ENCODE assay signal across 10 mouse cellular contexts in genomic region chr14:18284581-18284980, GRCm38 (mm10). TPM values are rescaled to one million over a fixed set of nuclear protein-coding genes. Genes with fewer than 3 reads are reported as not detected.
DNase-seq lines count a peak whose midpoint lies in the region; ATAC-seq and TF ChIP-seq lines count a peak whose summit lies in the region.
"Had no signal": no experiment of that assay in that cellular context is flagged by ENCODE, and none has a peak within 500 bp of the region (broad histone marks: within the 10 kb centered on the region; RNA-seq: fewer than 3 reads in every experiment).

No protein-coding gene starts in this region.

- H3K4me3 ChIP-seq in forebrain, embryonic 13.5 days = no peak overlapping the region
- no peak overlapping the region for H3K4me3 ChIP-seq in forebrain, embryonic 10.5 days
- H3K4me3 ChIP-seq in left cerebral cortex, adult 2 months = no peak overlapping the region
- no peak overlapping the region for H3K4me3 ChIP-seq in E14TG2a.4 (replicated peaks; ENCODE audit: low read length)
- H3K4me3 ChIP-seq: embryonic facial prominence, embryonic 13.5 days; limb, embryonic 12.5 days had no signal

- no peaks in the 10 kb centered on the region for H3K27me3 ChIP-seq in forebrain, embryonic 13.5 days
- no peaks in the 10 kb centered on the region for H3K27me3 ChIP-seq in forebrain, embryonic 10.5 days (ENCODE audit: poor library complexity, severe bottlenecking)
- no peaks in the 10 kb centered on the region for H3K27me3 ChIP-seq in E14TG2a.4 (ENCODE audit: insufficient read depth, low read length)
- H3K27me3 ChIP-seq: embryonic facial prominence, embryonic 13.5 days; limb, embryonic 12.5 days had no signal

- 93% methylated on average over 2 of the region's 2 CpGs for WGBS in forebrain, embryonic 13.5 days
- 86% methylated on average over 2 of the region's 2 CpGs for WGBS in forebrain, embryonic 10.5 days

- H3K36me3 ChIP-seq in forebrain, embryonic 13.5 days (ENCODE audit: poor library complexity, severe bottlenecking) = peaks cover 17% of the 10 kb centered on the region
- peaks cover 47% of the 10 kb centered on the region for H3K36me3 ChIP-seq in forebrain, embryonic 10.5 days (replicated peaks)
- H3K36me3 ChIP-seq in E14TG2a.4 (ENCODE audit: insufficient read depth, low read length) = peaks cover 16% of the 10 kb centered on the region

- no peaks in the 10 kb centered on the region for H3K4me1 ChIP-seq in forebrain, embryonic 13.5 days
- no peaks in the 10 kb centered on the region for H3K4me1 ChIP-seq in forebrain, embryonic 10.5 days
- no peaks in the 10 kb centered on the region; the same call in 1 of the 2 replicates for H3K4me1 ChIP-seq in E14TG2a.4 (replicated peaks; ENCODE audit: low read depth, low read length)
- H3K4me1 ChIP-seq: embryonic facial prominence, embryonic 13.5 days had no signal

- peak; percentile 65 for TF ChIP-seq CTCF in left cerebral cortex, adult 2 months (IDR thresholded peaks at IDR 0.05)
- TF ChIP-seq CTCF in E14TG2a.4 (conservative IDR thresholded peaks at IDR 0.05; ENCODE audit: low read length) = peak; percentile 32

- no peak overlapping the region for H3K4me2 ChIP-seq in forebrain, embryonic 13.5 days
- H3K4me2 ChIP-seq: embryonic facial prominence, embryonic 13.5 days; limb, embryonic 12.5 days had no signal

- 0 out of 2 replicates have a peak, but pooled peaks have one; percentile 19 for ATAC-seq in forebrain, embryonic 13.5 days
- ATAC-seq in hematopoietic stem cell, adult 5-6 weeks (replicated peaks in 1 of 2; ENCODE audit: insufficient read depth in 1 of 2, low FRiP score in 2 of 2, low TSS enrichment in 1 of 2, low read depth in 1 of 2, poor library complexity in 2 of 2, severe bottlenecking in 2 of 2) = peak; percentile 59 to 69; a peak in 3 of 4 replicates

- H3K9ac ChIP-seq in forebrain, embryonic 13.5 days = no peak overlapping the region
- H3K9ac ChIP-seq: embryonic facial prominence, embryonic 13.5 days; limb, embryonic 12.5 days had no signal

- no peaks in the 10 kb centered on the region for H3K9me3 ChIP-seq in forebrain, embryonic 13.5 days (replicated peaks)
- no peaks in the 10 kb centered on the region for H3K9me3 ChIP-seq in forebrain, embryonic 10.5 days
- no peaks in the 10 kb centered on the region for H3K9me3 ChIP-seq in E14TG2a.4 (ENCODE audit: low read length)
- H3K9me3 ChIP-seq: embryonic facial prominence, embryonic 13.5 days; limb, embryonic 12.5 days had no signal

- H3K27ac ChIP-seq in forebrain, embryonic 13.5 days = no peak overlapping the region
- H3K27ac ChIP-seq in forebrain, embryonic 10.5 days = no peak overlapping the region
- H3K27ac ChIP-seq in left cerebral cortex, adult 2 months = no peak overlapping the region
- H3K27ac ChIP-seq: embryonic facial prominence, embryonic 13.5 days; limb, embryonic 12.5 days had no signal

- intact Hi-C loops in left cerebral cortex, adult 2 months (cut with DNase I) = loop anchor here (5.0 kb wide), 1 partner anchor 72 kb away; no protein-coding TSS in a partner anchor
- intact Hi-C loops in left cerebral cortex, postnatal 4 days (cut with DNase I) = no loop called here

- no peak for DNase-seq in forebrain, embryonic 10.5 days (ENCODE audit: extremely low spot score, low spot score)
- DNase-seq in left cerebral cortex, adult 2 months (ENCODE audit: extremely low spot score in 1 of 2, low spot score in 2 of 2) = no peak
- DNase-seq in left cerebral cortex, postnatal 4 days = no peak
- DNase-seq in adrenal gland, adult 18-20 months (ENCODE audit: low spot score in 2 of 2) = no peak
- DNase-seq in adrenal gland, adult 2 months = no peak

RNA-seq across cellular contexts. Expression of gene Rpl15, which starts 13.4 kb away (rescaled TPM):
- 354 and 406 TPM in 2 replicates for polyA plus RNA-seq in forebrain, embryonic 13.5 days (2015; fragmentation: Nextera tagmentation; extraction: Ambion mirVana)
- polyA plus RNA-seq in forebrain, embryonic 10.5 days (2016; fragmentation: Nextera tagmentation; extraction: Ambion mirVana) = 464 and 501 TPM in 2 replicates
- 100 to 1,000 TPM; 339 to 400 TPM for total RNA-seq in left cerebral cortex, adult 2 months (2021)
- total RNA-seq in left cerebral cortex, postnatal 4 days (2021) = 100 to 1,000 TPM; 828 to 854 TPM
- 1,684 and 2,567 TPM in 2 replicates for total RNA-seq in hematopoietic stem cell, adult 5-6 weeks (2017)
- total RNA-seq in adrenal gland, adult 18-20 months (2021) = 100 to 1,000 TPM; 726 to 763 TPM
- 100 to 1,000 TPM; 734 to 830 TPM for total RNA-seq in adrenal gland, adult 2 months (2021)
- 76.9 and 101 TPM in 2 replicates for polyA plus RNA-seq in adrenal gland, adult 2 months (2012; rRNA removed)

RNA-seq across cellular contexts. Expression of gene Nkiras1, which starts 13.6 kb away (rescaled TPM):
- 21.7 and 25.7 TPM in 2 replicates for polyA plus RNA-seq in forebrain, embryonic 13.5 days (2015; fragmentation: Nextera tagmentation; extraction: Ambion mirVana)
- polyA plus RNA-seq in forebrain, embryonic 10.5 days (2016; fragmentation: Nextera tagmentation; extraction: Ambion mirVana) = 12.2 and 13.6 TPM in 2 replicates
- 100 to 1,000 TPM in 1 of 2 experiments, 10 to 100 TPM in 1; 97.0 to 107 TPM for total RNA-seq in left cerebral cortex, adult 2 months (2021)
- total RNA-seq in left cerebral cortex, postnatal 4 days (2021) = 10 to 100 TPM; 41.3 to 41.8 TPM
- 10.4 and 11.7 TPM in 2 replicates for total RNA-seq in hematopoietic stem cell, adult 5-6 weeks (2017)
- total RNA-seq in adrenal gland, adult 18-20 months (2021) = 10 to 100 TPM; 29.2 to 34.6 TPM
- total RNA-seq in adrenal gland, adult 2 months (2021) = 10 to 100 TPM; 24.7 to 26.7 TPM
- 0.79 and 0.90 TPM in 2 replicates for polyA plus RNA-seq in adrenal gland, adult 2 months (2012; rRNA removed)

RNA-seq across cellular contexts. Expression of gene Nr1d2, which starts 45.7 kb away (rescaled TPM):
- polyA plus RNA-seq in forebrain, embryonic 13.5 days (2015; fragmentation: Nextera tagmentation; extraction: Ambion mirVana) = 5.0 and 5.4 TPM in 2 replicates
- polyA plus RNA-seq in forebrain, embryonic 10.5 days (2016; fragmentation: Nextera tagmentation; extraction: Ambion mirVana) = 4.1 and 4.2 TPM in 2 replicates
- 10 to 100 TPM; 74.2 to 97.1 TPM for total RNA-seq in left cerebral cortex, adult 2 months (2021)
- total RNA-seq in left cerebral cortex, postnatal 4 days (2021) = 10 to 100 TPM; 28.1 to 29.5 TPM
- 38.9 and 42.4 TPM in 2 replicates for total RNA-seq in hematopoietic stem cell, adult 5-6 weeks (2017)
- 10 to 100 TPM; 48.1 to 57.4 TPM for total RNA-seq in adrenal gland, adult 18-20 months (2021)
- 10 to 100 TPM; 37.0 to 82.4 TPM for total RNA-seq in adrenal gland, adult 2 months (2021)
- polyA plus RNA-seq in adrenal gland, adult 2 months (2012; rRNA removed) = 65.7 and 78.2 TPM in 2 replicates

RNA-seq across cellular contexts. Expression of gene Ube2e1, which starts 47.1 kb away (rescaled TPM):
- 198 and 202 TPM in 2 replicates for polyA plus RNA-seq in forebrain, embryonic 13.5 days (2015; fragmentation: Nextera tagmentation; extraction: Ambion mirVana)
- 166 and 172 TPM in 2 replicates for polyA plus RNA-seq in forebrain, embryonic 10.5 days (2016; fragmentation: Nextera tagmentation; extraction: Ambion mirVana)
- 100 to 1,000 TPM; 119 to 123 TPM for total RNA-seq in left cerebral cortex, adult 2 months (2021)
- total RNA-seq in left cerebral cortex, postnatal 4 days (2021) = 100 to 1,000 TPM; 109 to 114 TPM
- total RNA-seq in hematopoietic stem cell, adult 5-6 weeks (2017) = 69.7 and 85.2 TPM in 2 replicates
- total RNA-seq in adrenal gland, adult 18-20 months (2021) = 10 to 100 TPM; 75.6 to 81.0 TPM
- total RNA-seq in adrenal gland, adult 2 months (2021) = 100 to 1,000 TPM in 1 of 2 experiments, 10 to 100 TPM in 1; 80.1 to 104 TPM
- polyA plus RNA-seq in adrenal gland, adult 2 months (2012; rRNA removed) = 6.8 and 7.8 TPM in 2 replicates
